Mouse (Mus musculus): ENCODE results near the gene Sucla2. TPM values are rescaled to one million over a fixed set of nuclear protein-coding genes. Genes with fewer than 3 reads are reported as not detected.

Gene Sucla2
- polyA plus RNA-seq, 1 experiment from 2014 or later, result 92.8 TPM

DNA sequence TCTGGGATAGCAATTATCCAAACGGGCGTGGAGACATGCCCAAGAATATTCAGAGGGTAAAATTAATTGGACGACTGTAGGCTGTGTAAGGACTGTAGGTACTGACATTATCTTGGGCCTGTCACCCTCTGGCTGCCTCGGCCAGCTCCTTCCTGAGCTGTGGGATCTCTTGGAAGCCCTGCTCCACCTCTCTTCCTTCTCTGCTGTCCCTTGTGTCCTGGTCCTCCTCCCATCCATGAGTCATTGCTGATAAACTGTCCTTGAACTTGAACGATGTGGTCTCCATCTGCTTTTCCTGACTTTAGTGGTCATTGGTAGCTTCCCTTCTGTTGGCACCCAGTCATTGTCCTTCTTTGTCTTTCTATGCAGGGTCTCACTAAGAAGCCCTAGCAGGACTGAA is 38.5 kb upstream of the Sucla2 start:
- no peaks in the 10 kb centered on the region for H3K36me3 ChIP-seq (ENCODE audit: control insufficient read depth, insufficient read depth, low read length)
- no peaks in the 10 kb centered on the region for H3K9me3 ChIP-seq (ENCODE audit: control insufficient read depth, low read length)
- H3K4me2 ChIP-seq, result no peak overlapping the region
- H3K27ac ChIP-seq (ENCODE audit: low read depth, low read length), result no peak overlapping the region
- ATAC-seq (replicated peaks; ENCODE audit: low FRiP score) (no peak), DNase-seq (ENCODE audit: low spot score) (no peak)
- H3K4me3 ChIP-seq (ENCODE audit: low read depth, low read length), result no peak overlapping the region
- H3K4me1 ChIP-seq (replicated peaks; ENCODE audit: control insufficient read depth, insufficient read depth, low read length), result no peaks in the 10 kb centered on the region
- H3K9ac ChIP-seq (ENCODE audit: low read depth, low read length), result no peak overlapping the region
- no peaks in the 10 kb centered on the region for H3K27me3 ChIP-seq (replicated peaks; ENCODE audit: control insufficient read depth, insufficient read depth, low read length)
- 61% methylated on average over 5 of the region's 5 CpGs for WGBS

DNA sequence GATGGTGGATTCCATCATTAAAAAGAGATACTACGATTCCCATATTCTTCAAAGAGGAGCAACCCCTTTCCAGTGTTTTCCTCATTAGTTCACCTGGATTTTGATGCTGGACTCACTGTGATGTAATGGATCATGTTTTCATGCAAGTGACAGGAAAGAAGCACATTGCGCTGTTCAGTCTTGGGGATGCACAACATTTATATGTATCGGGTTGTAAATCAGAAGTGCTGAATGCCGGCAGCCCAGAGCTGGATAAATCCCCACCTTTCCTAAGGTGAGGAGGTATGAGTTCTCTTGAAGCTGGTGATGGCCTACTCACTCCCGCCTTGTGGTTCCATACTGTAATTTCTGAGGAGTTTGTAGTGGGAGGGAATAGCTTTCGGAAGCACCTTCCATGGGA is 31.8 kb upstream of the Sucla2 start:
- ATAC-seq (replicated peaks; ENCODE audit: low FRiP score) (no peak), DNase-seq (ENCODE audit: low spot score) (no peak)
- Histone ChIP-seq H3K4me2 (no peak overlapping the region), H3K4me3 (ENCODE audit: low read depth, low read length) (no peak overlapping the region), H3K36me3 (ENCODE audit: control insufficient read depth, insufficient read depth, low read length) (no peaks in the 10 kb centered on the region), H3K27me3 (replicated peaks; ENCODE audit: control insufficient read depth, insufficient read depth, low read length) (no peaks in the 10 kb centered on the region), H3K4me1 (replicated peaks; ENCODE audit: control insufficient read depth, insufficient read depth, low read length) (no peaks in the 10 kb centered on the region), H3K9ac (ENCODE audit: low read depth, low read length) (no peak overlapping the region), H3K27ac (ENCODE audit: low read depth, low read length) (no peak overlapping the region), H3K9me3 (ENCODE audit: control insufficient read depth, low read length) (no peaks in the 10 kb centered on the region)
- WGBS, result 87% methylated on average over 6 of the region's 6 CpGs

DNA sequence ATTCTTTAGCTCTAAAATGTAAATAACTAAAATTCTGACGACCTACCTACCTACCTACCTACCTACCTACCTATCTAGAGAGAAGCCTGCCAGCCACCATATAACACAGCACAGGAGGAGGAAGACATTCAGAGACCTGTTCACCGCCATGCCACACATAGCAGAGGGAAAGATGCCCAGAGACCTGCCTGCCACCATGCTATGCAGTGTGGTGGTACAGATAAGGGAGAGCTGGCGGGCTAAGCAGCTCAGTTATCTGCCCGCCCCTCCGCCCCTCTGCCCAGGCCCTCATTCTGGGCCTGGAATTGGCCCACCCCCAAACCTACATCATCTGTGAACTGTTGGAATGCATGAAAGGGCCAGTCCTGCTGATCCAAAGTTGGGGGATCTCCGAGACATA is 31.0 kb upstream of the Sucla2 start:
- H3K4me3 ChIP-seq (ENCODE audit: low read depth, low read length), result no peak overlapping the region
- H3K9me3 ChIP-seq (ENCODE audit: control insufficient read depth, low read length), result no peaks in the 10 kb centered on the region
- no peak overlapping the region for H3K27ac ChIP-seq (ENCODE audit: low read depth, low read length)
- no peak overlapping the region for H3K9ac ChIP-seq (ENCODE audit: low read depth, low read length)
- H3K4me1 ChIP-seq (replicated peaks; ENCODE audit: control insufficient read depth, insufficient read depth, low read length), result no peaks in the 10 kb centered on the region
- 0 out of 2 replicates have a peak, but pooled peaks have one; percentile 45 for ATAC-seq (replicated peaks; ENCODE audit: low FRiP score)
- no peak overlapping the region for H3K4me2 ChIP-seq
- no peaks in the 10 kb centered on the region for H3K27me3 ChIP-seq (replicated peaks; ENCODE audit: control insufficient read depth, insufficient read depth, low read length)
- DNase-seq (ENCODE audit: low spot score), result no peak
- H3K36me3 ChIP-seq (ENCODE audit: control insufficient read depth, insufficient read depth, low read length), result no peaks in the 10 kb centered on the region
- 57% methylated on average over 6 of the region's 6 CpGs for WGBS

DNA sequence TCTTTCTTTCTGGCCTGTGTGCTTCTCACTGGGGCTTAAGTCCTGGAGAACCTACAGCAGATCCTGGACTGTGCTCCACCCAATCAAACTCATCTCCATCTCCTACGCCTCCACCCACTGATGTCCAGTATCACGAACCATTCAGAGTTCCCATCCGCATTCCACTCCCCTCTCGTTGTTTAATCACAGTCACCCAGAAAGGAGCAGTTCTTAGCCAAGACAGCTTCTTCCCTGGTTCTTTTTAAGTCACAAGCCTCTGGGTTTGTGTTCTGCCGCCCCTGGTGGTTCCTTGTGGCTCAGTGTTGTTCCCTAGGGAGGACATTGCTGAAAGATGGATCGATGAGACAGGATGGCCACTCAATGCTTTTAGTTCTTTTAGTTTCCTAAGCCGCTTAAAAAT is 29.4 kb upstream of the Sucla2 start:
- Histone ChIP-seq H3K4me2 (no peak overlapping the region), H3K9me3 (ENCODE audit: control insufficient read depth, low read length) (no peaks in the 10 kb centered on the region), H3K27ac (ENCODE audit: low read depth, low read length) (no peak overlapping the region), H3K27me3 (replicated peaks; ENCODE audit: control insufficient read depth, insufficient read depth, low read length) (no peaks in the 10 kb centered on the region), H3K36me3 (ENCODE audit: control insufficient read depth, insufficient read depth, low read length) (no peaks in the 10 kb centered on the region), H3K4me3 (ENCODE audit: low read depth, low read length) (no peak overlapping the region), H3K9ac (ENCODE audit: low read depth, low read length) (no peak overlapping the region), H3K4me1 (replicated peaks; ENCODE audit: control insufficient read depth, insufficient read depth, low read length) (no peaks in the 10 kb centered on the region)
- 70% methylated on average over 7 of the region's 7 CpGs for WGBS
- no peak for ATAC-seq (replicated peaks; ENCODE audit: low FRiP score)
- no peak for DNase-seq (ENCODE audit: low spot score)

DNA sequence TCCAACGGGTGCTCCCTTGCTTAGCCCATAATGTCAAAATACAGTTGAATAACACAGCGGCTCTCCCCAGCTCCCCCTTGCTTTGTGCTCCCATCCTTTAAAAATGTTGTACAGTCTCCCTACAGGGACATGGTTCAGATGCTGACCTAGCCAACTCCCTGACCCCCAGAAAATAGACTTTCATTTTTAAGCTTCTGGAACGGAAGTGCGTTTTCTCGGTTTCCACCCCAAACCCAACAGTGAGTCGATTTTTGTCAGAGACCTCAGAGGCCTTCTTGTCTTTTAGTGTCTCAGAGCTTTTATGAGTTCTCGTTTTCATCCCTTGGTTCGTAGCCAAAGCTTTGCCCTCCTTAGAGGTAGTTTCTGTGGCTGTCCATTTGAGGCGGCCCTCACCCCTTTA is 23.8 kb upstream of the Sucla2 start:
- H3K27me3 ChIP-seq (replicated peaks; ENCODE audit: control insufficient read depth, insufficient read depth, low read length), result no peaks in the 10 kb centered on the region
- 86% methylated on average over 9 of the region's 9 CpGs for WGBS
- no peak overlapping the region for H3K27ac ChIP-seq (ENCODE audit: low read depth, low read length)

DNA sequence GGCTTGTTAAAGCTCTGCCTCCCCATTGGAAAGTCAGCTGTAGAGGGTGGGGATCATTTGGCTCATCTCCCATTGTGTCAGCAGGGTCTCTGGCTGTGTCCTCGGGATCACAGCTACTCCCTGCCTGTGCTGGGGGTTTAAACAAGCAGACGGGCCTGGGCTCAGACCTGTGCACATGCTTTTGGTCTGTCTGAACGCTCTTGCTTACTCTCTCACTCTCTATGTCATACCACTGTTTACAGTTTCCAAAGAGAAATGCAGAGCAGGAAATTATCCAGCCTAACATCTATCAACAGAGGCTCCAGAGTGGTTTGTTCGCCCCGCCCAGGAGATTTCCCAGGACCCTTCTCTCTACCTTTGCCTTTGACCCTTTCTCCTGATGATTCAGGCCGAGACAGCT is 23.4 kb upstream of the Sucla2 start:
- ATAC-seq (replicated peaks; ENCODE audit: low FRiP score), result no peak
- no peaks in the 10 kb centered on the region for H3K9me3 ChIP-seq (ENCODE audit: control insufficient read depth, low read length)
- DNase-seq (ENCODE audit: low spot score), result no peak
- H3K36me3 ChIP-seq (ENCODE audit: control insufficient read depth, insufficient read depth, low read length), result no peaks in the 10 kb centered on the region
- no peak overlapping the region for H3K4me2 ChIP-seq
- H3K27me3 ChIP-seq (replicated peaks; ENCODE audit: control insufficient read depth, insufficient read depth, low read length), result no peaks in the 10 kb centered on the region
- H3K27ac ChIP-seq (ENCODE audit: low read depth, low read length), result no peak overlapping the region
- H3K9ac ChIP-seq (ENCODE audit: low read depth, low read length), result no peak overlapping the region
- H3K4me3 ChIP-seq (ENCODE audit: low read depth, low read length), result no peak overlapping the region
- peaks cover 9% of the 10 kb centered on the region; the same call in 1 of the 2 replicates for H3K4me1 ChIP-seq (replicated peaks; ENCODE audit: control insufficient read depth, insufficient read depth, low read length)
- WGBS, result 70% methylated on average over 6 of the region's 6 CpGs

More for the DNA sequence above, 23.8 kb upstream of the Sucla2 start:
- Histone ChIP-seq H3K4me2 (no peak overlapping the region), H3K9ac (ENCODE audit: low read depth, low read length) (no peak overlapping the region), H3K36me3 (ENCODE audit: control insufficient read depth, insufficient read depth, low read length) (no peaks in the 10 kb centered on the region), H3K9me3 (ENCODE audit: control insufficient read depth, low read length) (no peaks in the 10 kb centered on the region), H3K4me3 (ENCODE audit: low read depth, low read length) (no peak overlapping the region), H3K4me1 (replicated peaks; ENCODE audit: control insufficient read depth, insufficient read depth, low read length) (peaks cover 5% of the 10 kb centered on the region; the same call in 1 of the 2 replicates)
- no peak for ATAC-seq (replicated peaks; ENCODE audit: low FRiP score)
- DNase-seq (ENCODE audit: low spot score), result no peak

DNA sequence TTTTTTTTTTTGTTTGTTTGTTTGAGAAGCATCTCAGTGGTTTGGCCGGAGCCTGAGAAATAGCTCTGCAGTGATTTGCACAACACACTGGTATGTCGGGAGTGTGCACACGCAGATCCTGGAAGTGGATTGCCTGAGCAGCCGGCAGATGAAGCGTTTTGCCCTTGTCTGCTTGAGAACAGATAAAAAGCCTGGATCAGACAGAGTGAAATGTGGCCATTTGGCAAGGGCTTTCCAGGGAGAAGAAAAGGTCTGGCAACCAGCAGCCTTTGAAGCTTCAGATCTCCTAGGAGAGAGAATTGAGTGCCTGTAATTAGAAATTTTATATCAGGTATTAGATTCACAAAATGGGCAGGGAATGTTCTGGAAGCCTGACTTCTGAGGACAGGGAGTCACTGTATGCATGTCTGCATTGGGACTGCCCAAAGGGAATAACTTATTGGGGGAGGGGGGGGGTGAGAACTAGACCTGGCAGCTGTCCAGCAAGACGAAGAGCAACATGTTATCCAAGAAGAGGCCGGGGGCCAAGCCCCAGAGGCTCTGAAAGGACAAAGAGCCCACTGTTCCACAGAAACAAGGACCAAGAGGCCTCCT is 22.4 kb upstream of the Sucla2 start:
- peaks cover 9% of the 10 kb centered on the region; the same call in 1 of the 2 replicates for H3K4me1 ChIP-seq (replicated peaks; ENCODE audit: control insufficient read depth, insufficient read depth, low read length)
- no peak for ATAC-seq (replicated peaks; ENCODE audit: low FRiP score)
- H3K4me3 ChIP-seq (ENCODE audit: low read depth, low read length), result no peak overlapping the region
- no peak overlapping the region for H3K27ac ChIP-seq (ENCODE audit: low read depth, low read length)
- 50% methylated on average over 7 of the region's 7 CpGs for WGBS
- H3K9me3 ChIP-seq (ENCODE audit: control insufficient read depth, low read length), result no peaks in the 10 kb centered on the region
- no peak overlapping the region for H3K9ac ChIP-seq (ENCODE audit: low read depth, low read length)
- H3K4me2 ChIP-seq, result no peak overlapping the region
- no peaks in the 10 kb centered on the region for H3K27me3 ChIP-seq (replicated peaks; ENCODE audit: control insufficient read depth, insufficient read depth, low read length)
- no peaks in the 10 kb centered on the region for H3K36me3 ChIP-seq (ENCODE audit: control insufficient read depth, insufficient read depth, low read length)
- DNase-seq (ENCODE audit: low spot score), result no peak

DNA sequence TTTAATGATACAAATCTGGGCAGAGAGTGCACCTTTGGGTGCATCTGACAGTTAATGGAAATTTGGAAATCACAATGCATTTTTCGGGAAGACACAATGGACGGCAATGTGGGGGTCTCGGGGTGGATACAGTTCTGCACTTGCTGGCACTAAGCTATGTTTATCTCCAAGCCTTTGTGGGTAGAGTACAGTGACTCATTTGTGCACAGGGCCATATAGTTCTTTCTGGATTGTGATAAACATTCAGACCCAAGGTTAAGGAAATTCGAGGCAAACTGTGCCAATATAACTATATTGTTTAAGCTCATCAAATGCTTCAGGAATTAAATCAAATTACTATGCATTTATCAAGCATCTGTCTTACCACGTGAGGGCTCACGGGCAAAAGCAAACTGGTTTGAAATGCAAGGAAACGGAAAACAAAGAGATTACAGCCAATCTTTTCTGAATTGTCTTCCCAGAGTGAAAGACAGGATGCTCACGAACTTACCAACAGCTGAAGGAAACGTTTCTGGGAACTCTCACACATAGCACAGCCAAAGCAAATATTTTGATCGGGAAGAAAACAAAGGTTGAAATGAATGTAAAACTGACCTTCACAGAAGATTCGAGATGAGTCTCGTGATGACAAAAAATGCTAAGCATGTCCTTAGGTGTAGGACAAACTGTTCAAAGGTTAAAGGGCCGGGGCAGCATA is 21.7 kb upstream of the Sucla2 start:
- H3K9ac ChIP-seq (ENCODE audit: low read depth, low read length), result no peak overlapping the region
- WGBS, result 59% methylated on average over 13 of the region's 13 CpGs
- H3K27ac ChIP-seq (ENCODE audit: low read depth, low read length), result no peak overlapping the region
- no peaks in the 10 kb centered on the region for H3K36me3 ChIP-seq (ENCODE audit: control insufficient read depth, insufficient read depth, low read length)
- H3K4me2 ChIP-seq, result no peak overlapping the region
- DNase-seq (ENCODE audit: low spot score) (no peak), ATAC-seq (replicated peaks; ENCODE audit: low FRiP score) (no peak)
- H3K9me3 ChIP-seq (ENCODE audit: control insufficient read depth, low read length), result no peaks in the 10 kb centered on the region
- H3K4me1 ChIP-seq (replicated peaks; ENCODE audit: control insufficient read depth, insufficient read depth, low read length), result peaks cover 9% of the 10 kb centered on the region; the same call in 1 of the 2 replicates
- no peaks in the 10 kb centered on the region for H3K27me3 ChIP-seq (replicated peaks; ENCODE audit: control insufficient read depth, insufficient read depth, low read length)
- no peak overlapping the region for H3K4me3 ChIP-seq (ENCODE audit: low read depth, low read length)

DNA sequence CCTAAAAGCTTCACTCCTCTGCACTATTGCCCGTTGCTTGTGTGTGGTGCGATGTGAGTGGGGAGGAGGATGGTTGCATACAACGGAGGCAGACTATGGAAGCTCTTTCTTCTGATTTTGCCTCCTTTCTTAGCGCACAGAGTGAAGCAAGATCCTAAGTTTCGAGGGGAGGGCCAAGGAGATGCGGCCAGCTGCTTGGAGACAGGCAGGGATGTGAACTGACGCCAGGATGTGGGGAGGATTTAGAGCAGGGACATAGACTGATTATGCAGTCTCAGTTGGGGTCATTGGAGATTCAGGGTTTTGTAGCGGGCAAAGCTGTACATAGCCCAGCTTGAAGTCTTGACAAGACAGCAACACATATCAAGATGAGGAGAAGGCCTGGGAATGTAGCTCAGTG is 18.8 kb upstream of the Sucla2 start:
- Histone ChIP-seq H3K27ac (ENCODE audit: low read depth, low read length) (no peak overlapping the region), H3K4me3 (ENCODE audit: low read depth, low read length) (no peak overlapping the region), H3K4me2 (no peak overlapping the region), H3K4me1 (replicated peaks; ENCODE audit: control insufficient read depth, insufficient read depth, low read length) (peaks cover 15% of the 10 kb centered on the region), H3K27me3 (replicated peaks; ENCODE audit: control insufficient read depth, insufficient read depth, low read length) (no peaks in the 10 kb centered on the region), H3K9me3 (ENCODE audit: control insufficient read depth, low read length) (no peaks in the 10 kb centered on the region), H3K36me3 (ENCODE audit: control insufficient read depth, insufficient read depth, low read length) (no peaks in the 10 kb centered on the region), H3K9ac (ENCODE audit: low read depth, low read length) (no peak overlapping the region)
- ATAC-seq (replicated peaks; ENCODE audit: low FRiP score) (no peak), DNase-seq (ENCODE audit: low spot score) (no peak)
- 61% methylated on average over 8 of the region's 8 CpGs for WGBS
